Mouse (Mus musculus) kidney, postnatal 14 days (tissue): ENCODE results near the gene Stk4.

Experiments used
- DNase-seq: peaks from one replicate; pipeline ENCODE4 v3.0.0; 2022; ENCODE audit warnings: mixed read lengths

Stk4 gene

GRCm38 (mm10) chr2:164081577-164081976, 11.5 kb downstream of the Stk4 start:
- no peak for DNase-seq

DNA sequence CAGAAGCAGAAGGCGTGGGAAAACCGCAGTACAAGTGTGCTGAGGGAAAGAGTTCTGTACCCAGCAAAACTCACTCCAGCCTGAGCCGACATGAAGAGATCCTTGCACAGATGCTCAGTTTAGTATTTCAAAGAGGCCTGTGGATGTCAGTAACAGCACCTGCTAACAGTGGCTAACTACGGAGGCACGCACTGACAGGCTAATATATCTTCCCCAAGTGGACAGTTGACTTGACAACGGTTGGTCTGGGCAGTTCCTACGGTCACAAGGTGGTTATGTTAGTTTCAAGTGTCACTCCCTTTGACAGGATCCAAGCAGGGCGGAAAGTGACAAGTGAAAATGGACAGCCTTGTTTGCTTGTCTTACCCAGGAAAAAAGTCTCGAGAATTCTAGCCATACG, 12.1 kb downstream of the Stk4 start:
- DNase-seq, result no peak

- no peak for DNase-seq
Observed at GRCm38 (mm10) chr2:164083609-164084341, 13.7 kb downstream of the Stk4 start.

GRCm38 (mm10) chr2:164084342-164084700, 14.2 kb downstream of the Stk4 start:
- no peak for DNase-seq

DNA sequence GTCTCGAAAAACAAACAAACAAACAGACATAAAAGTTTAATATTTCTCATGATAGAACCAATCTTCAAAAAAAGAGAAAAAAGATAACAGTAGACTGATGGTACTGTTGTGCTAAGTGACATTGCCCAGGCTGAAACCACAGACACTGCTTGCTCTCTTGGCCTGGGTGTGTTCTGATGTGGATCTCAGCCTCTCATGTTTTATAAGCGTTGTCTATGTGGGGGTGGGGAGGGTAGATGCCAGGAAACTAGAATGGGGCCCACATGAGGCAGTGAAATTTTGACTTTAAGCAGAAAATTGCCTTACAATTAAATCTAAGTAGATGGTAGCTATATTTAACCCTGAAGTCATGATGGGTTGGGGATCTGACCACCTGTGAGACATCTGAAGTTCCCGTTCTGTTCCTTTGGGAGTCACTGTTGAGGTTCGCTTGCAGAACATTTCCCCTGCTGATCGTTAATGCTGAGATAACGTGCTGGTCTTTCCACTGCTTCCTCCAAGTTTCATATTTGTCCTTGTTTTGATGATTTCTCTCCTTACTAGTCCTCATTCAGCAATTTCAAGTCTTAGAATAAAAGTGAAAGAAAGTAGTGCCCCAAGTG, 17.4 kb downstream of the Stk4 start:
- DNase-seq, result no peak

DNA sequence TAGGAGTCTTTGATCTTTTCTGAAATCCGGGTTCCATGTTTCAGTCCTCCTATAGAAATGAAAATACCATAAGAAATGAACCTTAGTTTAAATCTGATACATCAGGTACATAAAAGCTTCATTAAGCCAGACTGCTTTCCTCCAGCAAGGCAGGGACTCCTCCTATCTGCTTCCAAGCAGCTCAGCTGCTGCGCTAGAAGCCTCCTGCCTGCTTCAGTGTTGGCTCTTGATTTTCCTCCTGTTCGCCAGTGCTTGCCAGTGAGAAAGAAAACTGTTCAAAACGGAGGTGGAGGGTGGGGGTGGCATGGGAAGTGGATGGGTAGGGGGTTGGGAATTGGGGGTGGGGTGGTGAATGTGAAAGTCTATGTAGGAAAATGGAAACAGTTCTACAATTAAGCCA, 19.4 kb downstream of the Stk4 start:
- DNase-seq, result no peak

DNA sequence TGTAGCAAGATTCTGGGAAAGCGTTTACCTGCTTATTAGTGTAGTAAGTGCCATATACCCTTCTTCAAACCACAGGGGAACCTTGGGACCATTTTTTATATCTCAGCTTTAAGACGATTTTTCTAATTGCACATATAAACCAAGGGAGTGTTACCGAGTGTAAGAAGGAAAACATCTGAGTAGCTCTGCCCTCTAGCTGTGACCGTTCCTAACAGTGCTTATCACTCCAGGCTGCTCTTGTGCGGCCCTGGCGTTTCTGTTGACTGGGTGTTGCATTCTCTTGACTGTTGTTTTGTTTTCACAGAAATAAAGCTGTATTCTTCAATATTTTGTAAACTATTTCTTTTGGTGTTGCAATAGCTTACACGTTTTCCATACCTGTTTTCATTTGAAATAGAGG, 24.0 kb downstream of the Stk4 start:
- no peak for DNase-seq

GRCm38 (mm10) chr2:164098603-164099250, 28.6 kb downstream of the Stk4 start:
- no peak for DNase-seq

GRCm38 (mm10) chr2:164101936-164102335, 31.8 kb downstream of the Stk4 start:
- no peak for DNase-seq

- DNase-seq, result no peak
Observed at GRCm38 (mm10) chr2:164102366-164102765, 32.2 kb downstream of the Stk4 start.

DNA sequence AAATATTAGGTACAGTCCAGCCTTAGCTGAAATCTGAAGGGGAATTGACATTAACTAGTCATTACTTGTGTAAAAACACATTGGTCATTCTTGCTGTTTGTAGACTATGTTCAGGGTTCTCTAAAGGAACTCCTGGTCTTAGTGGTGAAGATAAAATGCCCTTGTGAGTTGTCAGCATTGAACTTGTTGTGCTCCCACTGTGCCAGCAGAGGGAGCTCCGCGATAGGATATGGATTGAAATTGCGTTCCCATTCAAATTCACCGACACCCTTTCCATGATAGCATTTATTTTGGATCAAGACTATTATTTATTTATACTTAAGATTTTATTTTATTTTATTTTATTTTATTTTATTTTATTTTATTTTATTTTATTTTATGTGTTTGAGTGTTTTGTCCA, 33.4 kb downstream of the Stk4 start:
- peak; percentile 70 for DNase-seq

DNA sequence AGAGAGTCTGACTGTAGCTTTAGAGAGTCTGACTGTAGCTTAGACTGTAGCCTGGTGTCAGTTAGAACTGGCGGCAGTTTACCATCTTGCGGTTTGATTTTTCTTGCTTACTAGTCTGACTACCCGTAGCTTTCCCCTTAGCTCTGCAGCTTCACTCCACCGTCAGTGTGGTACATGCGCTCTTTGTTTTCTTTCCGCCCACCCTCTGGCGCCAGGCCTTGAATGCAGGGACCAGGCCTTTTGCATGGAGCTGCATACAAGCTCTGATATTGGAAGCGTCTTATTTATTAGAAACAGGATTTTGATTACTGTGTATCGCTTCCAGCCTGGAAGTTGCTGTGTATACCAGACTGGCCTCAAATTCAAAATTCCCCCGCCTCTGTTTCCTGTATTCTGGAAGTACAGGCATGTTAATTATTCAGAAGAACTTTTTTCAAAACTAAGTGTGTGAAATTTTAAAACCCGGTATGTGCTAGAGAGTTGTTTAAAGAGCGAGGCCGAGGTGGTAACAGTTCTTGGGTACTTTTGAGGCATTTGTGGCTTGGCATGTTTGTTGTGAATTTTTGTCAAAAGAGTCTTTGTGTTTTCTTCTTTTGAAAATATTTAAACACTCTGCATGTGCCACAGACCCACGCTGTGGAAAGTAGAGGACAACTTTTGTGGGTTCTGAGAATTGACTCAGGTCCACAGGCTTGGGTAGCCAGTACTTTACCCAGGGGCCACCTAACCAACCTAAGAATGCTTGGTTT, 36.3 kb downstream of the Stk4 start:
- no peak for DNase-seq

- DNase-seq, result no peak
Observed at GRCm38 (mm10) chr2:164107125-164107874, 37.2 kb downstream of the Stk4 start.

DNA sequence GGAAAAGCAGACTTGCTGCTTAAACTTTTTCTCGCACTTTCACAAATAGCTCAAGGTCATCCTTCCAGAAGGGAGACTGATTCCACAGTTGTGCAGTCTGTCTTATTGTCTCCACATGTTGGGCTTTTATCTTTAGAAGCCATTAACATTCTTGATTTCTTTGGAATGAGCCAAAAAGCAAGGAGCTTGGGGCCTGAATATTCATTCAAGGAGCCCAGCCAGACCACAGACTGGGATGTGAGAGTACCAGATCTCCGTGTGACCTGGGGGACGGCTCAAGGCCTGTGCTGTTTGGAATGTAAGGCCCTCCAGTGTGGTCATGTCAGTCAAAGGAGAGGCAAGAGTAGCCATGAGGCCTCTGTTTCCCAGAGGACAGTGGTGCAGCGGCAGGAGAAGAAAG, 38.4 kb downstream of the Stk4 start:
- no peak for DNase-seq

DNA sequence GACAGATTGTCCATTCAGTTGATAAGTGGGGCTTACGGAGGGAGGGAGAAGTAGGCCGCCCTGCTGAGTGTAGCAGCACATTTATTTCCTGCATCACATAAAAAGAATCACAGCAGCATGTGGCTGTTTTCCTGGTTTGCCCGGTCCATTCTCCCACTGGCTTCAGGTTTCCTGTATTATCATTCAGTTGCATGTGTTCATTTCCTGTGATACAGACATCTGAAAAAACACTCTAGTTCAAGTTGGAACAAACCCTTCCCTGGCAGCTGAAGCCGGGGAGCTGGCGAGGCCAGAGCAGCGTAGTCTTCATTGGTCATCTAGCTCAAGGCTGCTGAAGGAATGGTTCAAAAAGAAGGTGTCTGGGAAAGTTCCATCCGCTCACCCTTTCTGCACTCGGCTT, 41.4 kb downstream of the Stk4 start:
- DNase-seq, result peak; percentile 15

DNA sequence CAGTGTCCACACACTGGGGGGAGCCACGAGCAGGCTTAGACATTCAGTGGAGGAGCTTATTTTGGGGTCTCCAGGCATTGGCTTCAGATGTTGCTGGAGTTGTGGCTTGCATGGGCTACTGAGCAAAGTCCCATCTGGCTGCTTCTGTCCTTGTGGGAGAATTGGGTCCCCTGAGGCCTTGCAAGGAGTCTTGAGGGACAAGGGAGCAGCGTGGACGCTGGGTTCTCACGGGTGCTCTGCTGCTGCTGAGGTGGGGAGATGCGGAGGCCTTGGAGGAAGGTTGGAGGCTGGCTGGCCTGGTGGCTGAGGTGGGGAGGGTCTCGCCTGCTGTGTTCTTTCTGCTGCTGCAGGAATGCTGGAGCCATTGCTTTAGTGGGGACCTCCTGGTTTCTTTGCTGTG, 43.9 kb downstream of the Stk4 start:
- no peak for DNase-seq

DNA sequence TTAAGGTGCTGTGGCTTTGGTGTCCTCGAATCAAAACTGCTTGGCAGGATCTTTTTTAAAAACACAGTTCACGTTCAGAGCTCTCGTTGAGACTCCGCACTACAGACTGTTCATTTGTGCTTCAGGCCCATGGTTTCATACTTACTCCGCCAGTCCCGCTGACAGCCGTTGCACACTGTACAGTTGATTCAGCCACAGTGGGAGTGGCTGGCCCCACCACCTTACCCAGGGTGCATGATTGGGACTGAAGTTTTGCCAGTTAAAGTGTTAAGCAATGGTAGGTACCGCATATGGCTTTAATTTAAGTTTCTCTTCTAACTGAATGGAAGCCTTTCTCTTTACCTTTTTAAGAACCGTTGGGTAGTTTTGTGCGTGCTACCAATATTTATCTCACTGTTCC, 45.4 kb downstream of the Stk4 start:
- no peak for DNase-seq

DNA sequence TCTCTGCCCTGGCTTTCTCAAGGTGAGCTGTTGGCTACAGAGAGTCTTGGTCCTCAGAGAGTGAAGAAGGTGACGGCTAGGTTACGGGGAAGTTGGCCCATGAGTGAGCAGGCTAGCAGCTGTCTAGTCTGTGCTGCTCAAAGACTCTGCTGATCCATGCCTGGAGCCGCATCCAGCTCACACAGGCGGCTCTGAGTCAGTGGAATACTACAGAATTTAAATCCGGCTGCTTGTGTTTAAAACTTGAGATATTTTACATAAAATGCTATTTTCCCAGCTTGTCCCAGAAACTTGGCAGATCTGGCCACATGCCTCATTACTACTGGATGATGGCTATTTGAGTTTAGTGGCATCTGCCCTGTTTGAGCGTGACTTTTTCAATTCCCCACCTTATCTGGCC, 49.4 kb downstream of the Stk4 start:
- DNase-seq, result no peak

GRCm38 (mm10) chr2:164123169-164123766, 53.1 kb downstream of the Stk4 start:
- no peak for DNase-seq

GRCm38 (mm10) chr2:164126533-164126955, 56.4 kb downstream of the Stk4 start:
- peak; percentile 60 for DNase-seq

DNA sequence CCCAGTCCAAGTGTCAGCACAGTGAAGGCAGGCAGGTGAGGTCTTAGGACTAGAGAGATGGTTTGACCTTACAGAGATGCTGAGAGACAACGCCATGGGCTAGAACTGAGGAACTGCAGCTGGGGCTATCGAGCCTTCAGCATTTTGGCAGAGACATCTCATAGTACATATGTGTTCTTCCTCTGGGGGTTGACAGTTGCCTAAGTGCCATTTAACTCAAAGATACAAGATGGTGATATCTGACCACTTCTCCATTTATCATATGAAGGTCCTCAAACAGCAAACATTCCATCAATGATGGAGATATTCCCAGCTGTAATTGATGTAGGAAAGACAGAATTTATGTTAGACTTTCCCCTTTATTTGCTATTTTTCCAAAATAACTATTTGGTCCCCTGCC, 57.2 kb downstream of the Stk4 start:
- DNase-seq, result no peak
